Mouse (Mus musculus) kidney, adult 2 months (tissue): ENCODE results near the gene Lrrc32.

Experiments used
- CTCF ChIP-seq: fragments of 200-500 bp; conservative IDR thresholded peaks from 2 replicates; pipeline ENCODE4 v1.5.1; 2011; ENCODE audit warnings: low read depth, mild to moderate bottlenecking, control low read depth, low read length, moderate library complexity, mixed read lengths; ENCODE audit not compliant: insufficient read depth, insufficient read length
- POLR2A ChIP-seq: fragments of 200-500 bp; IDR thresholded peaks from one replicate; pipeline ENCODE4 v1.6.1; 2011; ENCODE audit warnings: low read depth, low read length, control low read depth

DNA sequence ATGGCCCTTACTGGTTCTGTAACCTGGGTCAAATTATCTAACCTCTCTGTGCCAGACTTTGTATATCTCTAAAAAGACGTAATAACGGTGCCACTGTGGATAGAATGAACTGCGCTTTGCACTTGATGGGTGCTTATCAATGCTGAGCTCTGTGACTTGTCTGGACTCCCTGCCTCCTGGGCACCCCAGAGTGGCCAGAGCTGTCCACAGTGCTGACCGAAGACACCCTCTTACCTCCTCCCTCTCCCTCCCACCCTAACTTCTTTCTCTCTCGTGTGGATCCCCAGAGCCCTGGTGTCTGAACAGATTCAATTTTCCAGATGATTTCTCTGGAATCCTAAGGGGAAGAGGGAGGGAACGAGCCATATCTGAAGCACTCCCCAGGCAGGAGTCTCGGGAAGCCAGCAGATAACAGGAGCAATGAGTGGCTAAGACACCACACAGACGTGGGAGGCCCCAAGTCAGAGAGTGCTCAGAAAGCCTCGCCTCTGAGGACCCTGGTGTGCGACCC is 49.1 kb upstream of the Lrrc32 start, which contains the start of gene Gucy2d:
- TF ChIP-seq CTCF (no peak), POLR2A (no peak)
